Mouse (Mus musculus) heart, adult 2 months (tissue): ENCODE results near the gene Tbc1d23. TPM values are rescaled to one million over a fixed set of nuclear protein-coding genes. Genes with fewer than 3 reads are reported as not detected.

Experiments
- DNase-seq, 2 experiments: peaks; one replicate each; pipeline ENCODE4 v3.0.0; 2021
- H3K27ac ChIP-seq: fragments of 200-600 bp; 2 replicates; pipeline ENCODE4 v1.8.1; 2022
- H3K27me3 ChIP-seq: fragments of 200-500 bp; 2 replicates; pipeline ENCODE4 v1.6.1; 2012; ENCODE audit warnings: mild to moderate bottlenecking, low read length, inconsistent platforms, mixed read lengths; ENCODE audit not compliant: control insufficient read depth, insufficient read depth
- H3K36me3 ChIP-seq: fragments of 200-500 bp; 2 replicates; pipeline ENCODE4 v1.6.1; 2012; ENCODE audit warnings: low read length, inconsistent platforms; ENCODE audit not compliant: control insufficient read depth, insufficient read depth
- H3K4me1 ChIP-seq: fragments of 200-500 bp; 2 replicates; pipeline ENCODE4 v1.6.1; 2011; ENCODE audit warnings: low read length; ENCODE audit not compliant: control insufficient read depth, insufficient read depth
- H3K4me3 ChIP-seq: fragments of 200-600 bp; 2 replicates; pipeline ENCODE4 v1.8.1; 2022
- H3K79me2 ChIP-seq: fragments of 200-500 bp; replicated peaks from 2 replicates; pipeline ENCODE4 v1.6.1; 2012; ENCODE audit warnings: mild to moderate bottlenecking, inconsistent platforms, low read length, moderate library complexity, mixed read lengths; ENCODE audit not compliant: control insufficient read depth, insufficient read depth
- H3K9ac ChIP-seq: fragments of 200-500 bp; 2 replicates; pipeline ENCODE4 v1.6.1; 2012; ENCODE audit warnings: low read depth, mild to moderate bottlenecking, control low read depth, inconsistent platforms, low read length, mixed read lengths
- CTCF ChIP-seq: fragments of 200-600 bp; IDR thresholded peaks from 2 replicates; pipeline ENCODE4 v1.8.1; 2022; ENCODE audit warnings: antibody characterized with exemption, mild to moderate bottlenecking, moderate library complexity
- EP300 ChIP-seq: fragments of 200-500 bp; IDR thresholded peaks from 2 replicates; pipeline ENCODE4 v1.6.1; 2011; ENCODE audit warnings: low read depth, low read length, control low read depth; ENCODE audit not compliant: insufficient read depth
- POLR2A ChIP-seq: fragments of 200-500 bp; IDR thresholded peaks from 2 replicates; pipeline ENCODE4 v1.6.1; 2011; ENCODE audit warnings: mild to moderate bottlenecking, low read depth, low read length, control low read depth; ENCODE audit not compliant: insufficient read depth
- WGBS: fragments of 180-500 bp; shearing (Covaris S2); methylation state at CpG from one replicate; pipeline ENCODE4 v1.1.7; 2018; 5-methylcytosine and 5-hydroxymethylcytosine counted together
- intact Hi-C: fragments of 180-260 bp; cut with DNase I; formaldehyde crosslinking; loops from one replicate; pipeline ENCODE4 v1.15.1; 2025
- polyA plus RNA-seq: library from polyadenylated mRNA; depleted of rRNA; stranded (reverse); fragments of >200 nt; gene quantifications from 2 replicates; pipeline ENCODE4 v1.2.3, GENCODE M21; 2012
- total RNA-seq, 2 experiments: library from RNA; stranded (reverse); gene quantifications; 2 replicates each; pipeline ENCODE4 v1.2.3; 2021

Gene Tbc1d23
- total and polyA plus RNA-seq, 3 experiments: 7.7 to 26.1 (median 25.3) TPM

GRCm38 (mm10) chr16:57196590-57196989, 34.7 kb downstream of the Tbc1d23 start:
- Histone ChIP-seq H3K36me3 (no peaks in the 10 kb centered on the region), H3K79me2 (no peaks in the 10 kb centered on the region), H3K27ac (no peak overlapping the region; the same call in 1 of the 2 replicates), H3K9ac (no peak overlapping the region), H3K4me3 (no peak overlapping the region), H3K4me1 (no peaks in the 10 kb centered on the region), H3K27me3 (no peaks in the 10 kb centered on the region)
- intact Hi-C loops: no loop called here
- TF ChIP-seq CTCF: no peak
- no peak for TF ChIP-seq POLR2A
- TF ChIP-seq EP300: no peak
- DNase-seq: no peak
- whole genome bisulfite sequencing: 75% methylated on average over 5 of the region's 5 CpGs

- intact Hi-C loops: no loop called here
- DNase-seq: no peak
- Histone ChIP-seq H3K79me2 (no peaks in the 10 kb centered on the region), H3K36me3 (peaks cover 2% of the 10 kb centered on the region), H3K4me1 (no peaks in the 10 kb centered on the region), H3K27me3 (no peaks in the 10 kb centered on the region), H3K4me3 (no peak overlapping the region), H3K9ac (no peak overlapping the region), H3K27ac (no peak overlapping the region)
- no peak for TF ChIP-seq POLR2A
- no peak for TF ChIP-seq CTCF
- WGBS: 93% methylated on average over 14 of the region's 14 CpGs
These were observed 40.1 kb downstream of the Tbc1d23 start for GRCm38 (mm10) chr16:57191214-57191613.

- peaks cover 2% of the 10 kb centered on the region for H3K36me3 ChIP-seq
- TF ChIP-seq CTCF: no peak
- TF ChIP-seq POLR2A: no peak
- no peak for TF ChIP-seq EP300
- no peak for DNase-seq
- no peaks in the 10 kb centered on the region for H3K79me2 ChIP-seq
- H3K27me3 ChIP-seq: no peaks in the 10 kb centered on the region
- H3K27ac ChIP-seq: no peak overlapping the region
- intact Hi-C loops: no loop called here
- WGBS: 87% methylated on average over 8 of the region's 8 CpGs
- no peaks in the 10 kb centered on the region for H3K4me1 ChIP-seq
- H3K4me3 ChIP-seq: no peak overlapping the region
- no peak overlapping the region for H3K9ac ChIP-seq
These were observed 40.9 kb downstream of the Tbc1d23 start for GRCm38 (mm10) chr16:57190390-57190789.

GRCm38 (mm10) chr16:57189493-57189892, 41.8 kb downstream of the Tbc1d23 start:
- H3K4me1 ChIP-seq: no peaks in the 10 kb centered on the region
- no peaks in the 10 kb centered on the region for H3K27me3 ChIP-seq
- H3K36me3 ChIP-seq: peaks cover 2% of the 10 kb centered on the region
- no peak for DNase-seq
- no peaks in the 10 kb centered on the region for H3K79me2 ChIP-seq
- H3K27ac ChIP-seq: no peak overlapping the region
- TF ChIP-seq EP300: no peak
- TF ChIP-seq CTCF: no peak
- no peak for TF ChIP-seq POLR2A
- H3K9ac ChIP-seq: no peak overlapping the region
- H3K4me3 ChIP-seq: no peak overlapping the region
- intact Hi-C loops: no loop called here
- 26% methylated on average over 2 of the region's 2 CpGs for WGBS

- TF ChIP-seq POLR2A: no peak
- no peak for TF ChIP-seq EP300
- no peak for TF ChIP-seq CTCF
- Histone ChIP-seq H3K36me3 (peaks cover 2% of the 10 kb centered on the region), H3K4me1 (no peaks in the 10 kb centered on the region), H3K27ac (no peak overlapping the region), H3K4me3 (no peak overlapping the region), H3K79me2 (no peaks in the 10 kb centered on the region), H3K9ac (no peak overlapping the region), H3K27me3 (no peaks in the 10 kb centered on the region)
- intact Hi-C loops: no loop called here
- WGBS: 96% methylated on average over 4 of the region's 4 CpGs
- no peak for DNase-seq
These were observed 44.7 kb downstream of the Tbc1d23 start for GRCm38 (mm10) chr16:57186618-57187017.

- no peak overlapping the region for H3K9ac ChIP-seq
- TF ChIP-seq CTCF (no peak), EP300 (no peak), POLR2A (no peak)
- DNase-seq: no peak
- no peak overlapping the region for H3K4me3 ChIP-seq
- no peaks in the 10 kb centered on the region for H3K36me3 ChIP-seq
- WGBS: 78% methylated on average over 5 of the region's 5 CpGs
- H3K27ac ChIP-seq: no peak overlapping the region
- no peaks in the 10 kb centered on the region for H3K27me3 ChIP-seq
- intact Hi-C loops: no loop called here
- H3K4me1 ChIP-seq: no peaks in the 10 kb centered on the region
- no peaks in the 10 kb centered on the region for H3K79me2 ChIP-seq
These were observed 49.3 kb downstream of the Tbc1d23 start for GRCm38 (mm10) chr16:57182037-57182436.

- H3K36me3 ChIP-seq: no peaks in the 10 kb centered on the region
- peak; percentile 37 to 71 for DNase-seq
- no peak overlapping the region for H3K9ac ChIP-seq
- TF ChIP-seq POLR2A (no peak), CTCF (no peak), EP300 (no peak)
- WGBS: 72% methylated on average over 11 of the region's 11 CpGs
- H3K79me2 ChIP-seq: no peaks in the 10 kb centered on the region
- no peak overlapping the region for H3K4me3 ChIP-seq
- no peak overlapping the region for H3K27ac ChIP-seq
- H3K27me3 ChIP-seq: no peaks in the 10 kb centered on the region
- intact Hi-C loops: no loop called here
- H3K4me1 ChIP-seq: no peaks in the 10 kb centered on the region
These were observed 50.1 kb downstream of the Tbc1d23 start for GRCm38 (mm10) chr16:57181180-57181579.
